Mouse (Mus musculus) embryo, embryonic 10.5 days (tissue): ENCODE results near the gene Acad10.
"Not testable (repeated sequence)": the region's sequence is repeated elsewhere in the genome, so short reads cannot be mapped to it uniquely, and the experiment has no call there.

Source experiments
- DNase-seq: peaks from one replicate; pipeline ENCODE4 v3.0.0-alpha.2; 2015; ENCODE audit warnings: low spot score

The Acad10 gene

DNA sequence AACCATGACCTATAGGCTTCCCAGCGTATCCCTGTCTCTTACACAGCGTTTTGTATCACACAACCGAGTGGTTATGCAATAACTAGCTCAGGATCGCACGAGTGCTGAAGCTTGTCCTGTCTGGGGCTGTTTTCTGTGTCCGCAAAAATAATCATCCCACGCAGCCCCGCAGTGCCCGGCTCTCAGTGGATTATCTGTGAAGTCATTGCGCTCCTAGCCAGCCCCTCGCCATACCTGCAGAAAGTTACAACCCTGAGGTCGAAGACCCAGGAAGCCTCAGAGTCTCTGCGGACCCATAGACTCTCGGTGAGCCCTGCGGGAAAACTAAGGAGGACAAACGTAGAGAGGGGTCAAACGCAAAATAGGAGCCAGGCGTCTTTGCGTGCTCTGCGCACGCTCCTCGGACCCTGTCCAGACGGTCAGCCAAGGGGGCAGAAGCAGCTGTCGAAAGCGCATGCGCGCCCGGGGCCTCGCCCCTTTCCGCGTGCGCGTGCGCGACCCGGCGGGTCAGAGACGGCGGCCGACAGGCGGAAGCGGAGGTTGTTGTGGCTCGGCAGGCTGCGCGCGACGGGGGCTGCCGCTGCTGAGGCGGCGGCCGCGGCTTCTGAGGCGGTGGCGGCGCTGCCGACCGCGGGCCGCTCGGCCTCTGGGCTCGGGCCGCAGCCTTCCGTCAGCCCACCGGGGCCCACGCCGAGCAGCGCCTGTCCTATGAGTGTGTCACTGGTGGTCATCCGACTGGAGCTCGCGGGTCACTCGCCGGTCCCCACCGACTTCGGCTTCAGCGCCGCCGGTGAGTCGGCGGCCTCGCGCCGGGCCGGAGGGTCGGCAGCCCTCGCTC, at the start of gene Acad10, which contains the start of gene Brap:
Gene Acad10 (minus strand): TSS at position 456 of the 838 bp plus-strand sequence.
Gene Brap (plus strand): TSS at position 505 of the 838 bp plus-strand sequence.
- DNase-seq = peak; percentile 96

DNA sequence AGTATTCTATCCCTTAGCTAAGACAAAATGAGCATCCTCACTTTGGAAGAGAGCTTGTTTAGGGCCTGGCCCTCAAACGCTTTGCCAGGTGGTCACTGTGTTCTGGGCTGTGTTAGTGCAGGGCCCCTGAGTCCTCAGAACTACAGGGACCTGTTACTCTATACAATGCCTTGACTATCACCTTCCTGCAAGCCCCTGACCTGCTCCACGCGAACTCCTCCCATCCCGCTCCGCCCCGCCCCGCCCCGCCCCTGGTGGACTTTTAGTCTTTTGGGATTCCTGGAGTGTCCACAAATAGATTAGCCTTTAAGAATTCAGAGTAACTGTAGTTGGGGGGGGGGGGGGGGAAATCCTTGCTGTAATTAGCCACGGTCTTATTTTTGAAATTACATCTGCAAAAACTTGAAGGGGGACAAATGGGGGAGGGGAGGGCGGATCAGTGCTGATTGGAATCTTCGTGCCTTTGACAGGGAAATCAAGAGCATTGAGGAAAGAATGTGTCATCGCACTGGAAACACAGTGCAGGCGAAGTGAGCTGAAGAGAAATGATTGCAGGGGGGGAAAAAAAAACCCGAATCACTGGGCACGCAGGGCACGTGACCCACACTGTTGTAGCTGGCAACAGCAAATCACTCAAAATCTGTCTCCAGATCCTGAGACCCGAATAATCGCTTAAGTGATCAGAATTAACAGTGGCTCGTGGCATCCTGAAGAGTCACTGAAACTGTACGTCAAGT, 44.4 kb upstream of the Acad10 start:
- peak; percentile 48 for DNase-seq

DNA sequence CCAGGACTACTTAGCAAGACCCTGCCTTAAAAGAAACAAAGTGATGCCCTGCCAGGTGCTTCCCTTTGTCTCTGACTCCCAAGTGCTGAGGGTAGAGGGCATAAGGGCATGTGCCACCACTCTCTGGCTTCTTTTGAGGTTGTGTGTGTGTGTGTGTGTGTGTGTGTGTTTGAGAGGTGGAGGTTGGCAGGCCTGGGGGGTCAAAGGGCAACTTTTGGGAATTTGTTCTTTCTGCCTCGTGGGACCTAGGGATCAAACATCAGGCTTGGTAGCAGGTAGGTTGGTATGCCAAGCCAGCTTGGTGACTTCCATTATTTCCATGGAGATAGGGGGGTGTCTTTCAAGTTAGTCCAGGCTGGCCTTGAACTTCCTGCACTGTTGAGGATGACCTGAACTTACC, 43.0 kb upstream of the Acad10 start:
- DNase-seq = no peak

DNA sequence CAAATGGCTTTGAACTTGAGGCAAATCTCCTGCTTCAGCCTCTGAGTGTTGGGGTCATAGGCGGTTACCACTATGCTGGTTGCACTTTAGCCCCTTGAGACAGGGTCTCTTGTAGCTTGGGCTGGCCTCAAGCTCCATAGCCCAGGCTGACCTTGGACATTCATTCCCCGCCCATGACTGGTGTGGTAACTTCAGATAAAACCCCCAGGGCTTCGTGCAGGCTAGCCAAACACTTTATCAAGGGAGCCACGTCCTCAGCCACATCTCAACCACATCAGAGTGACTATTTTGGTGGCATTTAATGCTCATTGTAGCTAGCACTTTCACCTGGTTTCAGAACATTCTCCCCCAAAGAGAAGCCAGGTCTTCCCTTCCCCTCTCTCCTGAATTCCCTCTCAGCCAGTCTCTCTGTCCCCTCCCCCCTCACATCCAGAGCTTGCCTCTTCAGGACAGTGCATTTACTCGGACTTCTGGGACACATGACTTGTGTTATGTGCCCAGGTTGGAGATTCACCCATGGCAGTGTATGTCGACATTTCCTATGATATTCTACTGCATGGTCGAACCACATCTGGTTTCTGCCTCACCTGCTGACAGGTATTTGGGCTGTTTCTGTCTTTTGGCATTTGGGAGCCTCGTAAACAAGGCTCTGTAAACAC, 40.9 kb upstream of the Acad10 start:
- DNase-seq = peak; percentile 12

DNA sequence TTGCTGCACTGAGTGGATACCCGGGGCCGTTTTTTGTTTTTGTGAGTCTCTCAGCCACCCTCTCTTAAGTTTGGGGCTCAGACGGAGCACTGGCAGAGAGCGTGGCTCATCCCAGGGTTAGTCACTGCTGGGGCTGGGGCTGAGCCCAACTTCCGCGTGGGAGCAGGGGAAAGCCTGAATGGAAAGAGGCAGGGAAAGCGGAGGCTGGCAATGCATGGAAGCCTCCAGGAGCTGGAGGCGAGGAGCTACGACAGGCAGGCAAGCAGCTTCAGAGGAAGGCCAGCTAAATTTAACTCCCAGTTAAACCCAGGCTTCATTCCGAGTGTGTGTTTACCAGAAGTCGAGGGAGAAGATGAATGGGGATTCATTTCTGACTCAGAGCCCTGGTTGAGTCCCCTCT, 40.2 kb upstream of the Acad10 start:
- DNase-seq = no peak

DNA sequence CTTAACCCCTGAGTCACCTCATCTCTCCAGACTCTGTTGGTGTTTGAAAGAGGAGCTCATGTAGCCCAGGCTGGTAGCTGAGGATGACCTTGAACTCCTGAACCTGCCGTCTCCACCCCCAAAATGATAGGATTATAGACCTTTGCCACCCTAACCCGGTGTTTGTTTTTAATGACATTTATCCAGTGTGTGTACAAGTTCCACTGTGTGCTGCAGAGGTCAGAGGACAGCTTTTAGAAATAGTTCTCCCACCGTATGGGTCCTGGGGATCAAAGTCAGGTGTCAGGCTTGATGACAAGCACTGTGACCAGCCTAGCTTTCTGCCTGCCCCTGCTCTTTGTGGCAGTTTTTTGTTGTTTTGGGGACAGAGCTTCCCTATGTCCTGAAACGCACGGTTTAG, 39.6 kb upstream of the Acad10 start:
- DNase-seq = no peak

DNA sequence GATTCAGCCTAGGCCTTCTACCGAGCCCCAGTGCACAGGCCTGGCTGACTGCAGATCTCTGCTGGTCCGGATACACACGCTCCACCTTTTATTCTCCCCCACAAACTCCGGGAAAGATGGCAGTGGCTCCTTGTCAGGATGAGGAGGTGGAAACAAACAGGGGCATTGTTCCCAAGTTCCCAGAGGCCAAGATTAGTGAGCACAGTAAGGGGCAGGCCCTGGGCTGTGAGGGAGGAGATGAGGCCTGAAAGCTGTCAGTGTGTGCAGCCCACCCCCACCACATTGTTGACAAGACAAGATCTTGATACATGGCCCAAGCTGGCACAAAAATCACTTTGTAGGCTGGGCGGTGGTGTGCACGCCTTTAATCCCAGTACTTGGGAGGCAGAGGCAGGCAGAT, 36.4 kb upstream of the Acad10 start:
- peak; percentile 10 for DNase-seq

DNA sequence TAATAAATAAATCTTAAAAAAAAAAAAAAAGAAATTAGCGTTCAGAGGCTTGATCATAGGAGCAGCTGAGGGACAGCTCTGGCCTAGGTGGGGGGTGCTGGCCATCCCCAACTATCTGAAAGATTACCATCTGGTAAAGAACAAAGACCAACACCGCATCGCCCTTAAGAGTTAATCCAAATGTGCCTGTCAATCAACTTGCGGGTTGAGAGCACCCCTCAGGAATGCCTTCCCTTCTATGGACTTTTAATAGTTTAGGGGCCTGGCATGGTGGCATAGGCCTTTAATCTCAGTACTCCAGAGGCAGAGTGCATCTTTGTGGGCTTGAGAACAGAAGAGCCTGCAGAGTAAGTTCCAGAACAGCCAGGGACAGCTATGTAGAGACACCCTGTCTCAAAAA, 32.6 kb upstream of the Acad10 start:
- no peak for DNase-seq

DNA sequence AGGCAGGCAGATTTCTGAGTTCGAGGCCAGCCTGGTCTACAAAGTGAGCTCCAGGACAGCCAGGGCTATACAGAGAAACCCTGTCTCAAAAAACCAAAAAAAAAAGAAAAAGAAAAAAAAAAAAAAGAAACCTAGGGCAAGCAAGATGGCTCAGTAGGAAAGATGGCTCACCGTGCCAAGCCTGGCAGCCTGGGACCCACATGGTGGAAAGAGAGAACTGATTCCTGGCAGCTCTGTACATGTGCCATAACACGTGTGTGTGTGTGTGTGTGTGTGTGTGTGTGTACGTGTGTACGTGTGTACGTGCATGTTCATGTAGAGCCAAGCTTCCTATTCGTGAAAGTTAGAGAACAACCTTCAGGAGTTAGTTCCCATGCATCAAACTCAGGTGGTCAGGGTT, 31.1 kb upstream of the Acad10 start:
- DNase-seq = not testable (repeated sequence)

DNA sequence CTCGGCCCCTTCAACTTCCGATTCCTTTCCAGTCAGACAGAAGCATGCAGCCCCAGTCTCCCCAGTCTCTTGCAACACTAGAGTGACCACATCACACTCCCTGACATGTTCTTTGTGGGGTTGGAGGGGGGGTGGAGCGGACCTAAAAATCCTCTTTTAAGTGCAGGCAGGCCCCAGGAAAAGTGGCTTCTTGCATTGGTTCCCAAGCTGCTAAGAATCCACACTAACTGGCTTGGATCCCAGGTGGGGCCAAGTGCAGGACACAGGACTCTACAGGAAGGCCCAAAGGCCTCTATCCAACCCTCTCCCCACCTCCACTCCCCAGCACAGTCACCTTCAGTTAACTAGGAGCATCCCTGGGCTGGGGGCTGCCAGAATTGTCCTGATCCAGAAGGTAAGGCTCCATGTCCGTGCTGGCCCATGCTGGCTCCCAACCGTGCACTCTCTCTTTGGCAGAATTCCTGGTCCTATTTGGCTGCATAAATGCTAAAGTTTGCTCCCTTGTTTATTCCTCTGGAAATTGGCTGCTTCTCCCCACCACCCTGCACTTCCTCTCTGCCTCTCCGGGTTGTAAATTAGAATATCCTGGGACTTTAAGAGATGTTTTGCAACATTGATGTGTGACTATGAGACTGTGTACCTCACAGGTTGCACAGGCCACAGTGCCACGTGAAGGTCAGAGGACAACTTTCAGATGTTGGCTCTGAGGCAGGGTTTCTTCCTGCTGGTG, 30.3 kb upstream of the Acad10 start:
- no peak for DNase-seq

DNA sequence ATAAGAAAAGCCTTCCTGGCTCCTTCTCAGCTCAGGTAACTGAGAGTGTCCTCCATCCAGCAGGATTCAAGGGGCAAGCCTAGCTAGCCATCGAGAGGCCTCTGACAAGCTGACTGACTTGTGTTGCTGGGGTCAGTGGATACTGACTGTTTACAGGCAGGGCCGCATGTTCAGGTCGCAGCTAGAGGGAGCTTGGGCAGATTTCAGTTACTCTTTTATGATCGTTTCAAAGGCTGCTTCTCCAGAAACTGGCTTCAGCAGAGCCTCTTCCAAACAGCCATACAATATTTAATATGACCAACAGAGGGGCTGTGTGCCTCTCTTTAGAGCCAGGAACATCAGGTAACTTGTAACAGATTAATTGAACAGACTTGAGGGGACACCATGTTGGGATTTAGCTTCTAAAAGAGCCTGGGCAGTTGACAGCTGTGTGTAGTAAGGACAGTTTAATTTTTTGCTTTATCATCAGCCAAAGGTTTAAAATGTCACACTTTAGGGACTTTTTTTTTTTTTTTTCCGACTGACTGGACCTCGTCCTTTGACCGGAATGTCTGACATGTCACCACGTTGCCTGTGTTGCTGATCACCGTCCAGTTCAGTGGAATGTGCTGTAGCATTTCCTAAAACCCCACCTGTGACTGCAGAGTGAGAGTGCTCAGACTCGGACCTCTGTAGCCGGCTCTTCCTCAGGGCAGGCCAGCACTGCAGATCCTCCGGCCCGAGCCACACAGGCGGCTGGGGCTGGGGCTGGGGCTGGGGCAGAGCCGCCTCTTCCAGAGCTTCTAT, 26.0 kb upstream of the Acad10 start:
- DNase-seq = no peak

DNA sequence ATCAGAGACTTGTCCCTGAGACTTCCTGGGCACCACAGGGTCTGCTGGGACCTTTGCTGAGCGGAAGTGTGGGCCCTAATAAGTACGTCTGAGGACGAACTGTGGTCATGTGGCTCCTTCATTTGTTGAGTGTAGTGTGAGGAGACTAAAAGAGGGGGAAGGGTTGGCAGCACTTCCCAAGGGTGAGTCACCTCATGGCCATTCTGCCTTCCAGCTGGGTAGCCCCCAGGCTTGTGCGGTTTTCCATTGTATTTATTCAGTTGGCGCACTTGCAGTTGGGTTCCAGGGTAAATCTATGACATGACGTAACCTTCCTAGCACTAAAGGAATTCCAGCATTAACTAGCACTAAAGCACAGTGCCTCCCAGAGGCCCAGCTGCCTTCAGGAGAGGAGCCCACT, 25.2 kb upstream of the Acad10 start:
- no peak for DNase-seq

DNA sequence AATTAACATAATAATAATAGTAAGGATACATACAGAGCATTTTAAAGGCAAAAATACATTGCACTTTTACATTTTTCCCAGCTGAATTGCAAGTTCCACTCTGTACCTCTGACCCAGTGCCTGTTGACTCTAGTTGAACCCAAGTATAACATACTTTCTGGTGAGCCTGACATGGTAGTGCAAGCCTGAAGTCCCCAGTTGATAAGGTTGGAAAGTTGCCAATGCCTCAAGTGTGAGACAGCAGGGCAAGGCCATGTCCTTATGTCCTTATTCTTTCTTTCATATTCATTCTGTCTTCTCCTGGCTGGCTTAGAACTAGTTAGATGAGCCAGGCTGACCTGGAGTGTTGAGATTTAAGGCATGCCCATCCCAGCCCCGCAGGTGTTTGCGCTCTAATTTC, 21.9 kb upstream of the Acad10 start:
- DNase-seq = no peak

DNA sequence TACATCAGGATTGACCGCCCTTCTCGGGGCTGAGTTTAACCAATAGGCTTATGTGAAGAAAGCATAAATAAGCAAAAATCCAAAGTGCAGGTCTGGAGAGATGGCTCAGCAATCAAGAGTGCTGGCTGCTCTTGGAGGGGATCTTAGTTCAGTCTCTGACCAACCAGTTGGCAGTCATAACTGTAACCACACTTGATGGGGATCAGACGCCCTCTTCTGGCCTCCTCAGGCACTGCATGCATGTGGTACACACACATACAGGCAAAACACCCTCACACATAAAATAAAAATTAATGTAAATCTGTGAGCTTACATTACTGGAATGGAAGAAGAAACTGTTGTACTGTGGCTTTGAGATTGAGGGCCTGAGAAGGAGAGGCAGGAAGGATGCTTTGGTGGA, 10.1 kb upstream of the Acad10 start:
- DNase-seq = peak; percentile 25

DNA sequence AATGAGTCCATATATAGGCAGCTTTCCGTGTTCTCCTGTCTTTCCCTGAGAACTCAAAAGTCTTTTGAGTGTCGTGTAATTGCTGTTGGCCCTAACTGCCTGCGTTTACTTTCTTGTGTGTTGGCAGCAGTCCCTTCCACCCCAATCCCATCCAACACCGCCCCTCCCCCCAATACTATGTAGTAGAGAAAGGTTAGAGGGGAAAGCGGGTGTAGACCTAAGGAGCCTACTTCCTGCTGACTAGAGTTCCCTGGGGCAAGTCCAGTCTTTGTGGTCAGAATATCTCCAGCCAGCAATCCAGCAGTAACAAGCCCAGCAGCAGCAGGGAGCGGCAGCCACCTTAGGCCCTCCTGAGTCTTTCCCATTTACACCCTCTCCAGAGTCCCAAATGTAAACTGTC, 8.1 kb upstream of the Acad10 start:
- DNase-seq = no peak

DNA sequence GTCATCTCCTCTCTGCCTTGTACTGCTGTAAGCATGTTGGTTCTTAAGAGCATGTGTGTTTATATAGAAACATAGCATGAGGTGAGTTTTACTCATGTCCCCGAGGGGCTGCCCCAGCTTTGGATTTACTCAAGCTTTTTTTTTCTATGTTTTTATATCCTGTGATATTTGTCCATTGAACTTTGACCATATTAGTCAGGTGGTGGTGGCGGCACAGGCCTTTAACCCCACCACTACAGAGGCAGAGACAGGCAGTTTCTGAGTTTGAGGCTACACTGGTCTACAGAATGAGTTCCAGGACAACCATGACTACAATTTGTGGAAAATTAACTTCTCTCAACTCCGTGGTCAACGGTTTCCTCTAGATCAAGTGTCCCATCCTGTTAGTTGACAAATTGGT, 6.8 kb upstream of the Acad10 start:
- no peak for DNase-seq

DNA sequence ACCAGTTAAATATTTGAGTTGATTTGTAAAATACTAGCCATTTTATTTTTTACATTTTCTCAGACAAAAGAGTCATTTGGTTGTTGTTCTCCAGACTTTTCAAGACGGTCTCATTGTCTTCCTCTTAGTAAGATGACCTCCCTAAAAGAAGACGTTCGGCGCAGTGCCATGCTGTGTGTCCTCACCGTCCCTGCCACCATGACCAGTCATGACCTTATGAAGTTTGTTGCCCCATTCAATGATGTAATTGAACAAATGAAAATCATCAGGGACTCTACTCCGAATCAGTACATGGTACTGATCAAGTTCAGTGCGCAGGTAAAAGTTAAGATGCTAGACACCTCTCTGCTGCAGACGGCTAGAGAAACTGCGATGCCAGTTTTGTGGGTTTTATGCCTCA, 4.7 kb upstream of the Acad10 start:
- no peak for DNase-seq

DNA sequence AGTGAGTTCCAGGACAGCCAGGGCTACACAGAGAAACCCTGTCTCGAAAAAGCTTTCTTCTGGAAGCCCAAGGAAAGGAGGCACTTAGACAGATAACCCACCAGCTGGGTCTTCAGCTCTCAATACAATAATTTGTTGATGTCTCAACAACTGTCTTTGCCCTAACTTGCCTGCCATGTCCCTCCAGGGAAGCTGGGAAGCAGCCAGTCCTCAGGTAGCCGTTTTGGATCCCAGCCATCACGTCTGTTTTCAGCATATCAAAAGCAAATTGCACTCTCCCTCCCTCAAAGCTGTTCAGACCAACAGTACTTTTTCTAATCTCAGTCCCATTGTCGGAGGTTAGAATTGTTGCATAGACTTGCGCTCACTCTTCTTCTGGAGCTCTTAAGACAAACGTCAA, 3.8 kb upstream of the Acad10 start:
- no peak for DNase-seq

DNA sequence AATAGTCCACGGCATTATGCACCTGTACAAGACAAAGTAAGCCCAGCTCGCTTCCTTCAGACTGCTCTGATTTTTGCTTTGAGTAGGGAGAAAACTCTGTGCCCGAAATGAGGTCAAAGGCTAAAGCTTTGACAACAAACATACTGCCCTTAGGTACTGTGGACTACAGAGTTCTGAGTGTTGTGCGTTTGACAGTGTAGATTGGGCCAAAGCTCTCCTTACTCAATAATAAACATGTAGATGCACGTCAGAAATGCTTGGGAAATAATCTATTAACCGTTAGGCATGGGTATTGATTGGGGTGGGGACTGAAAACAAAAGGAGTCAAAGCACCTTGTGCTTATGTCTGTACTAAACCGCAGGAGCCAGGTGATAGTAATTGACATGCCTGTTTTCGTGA, 3.1 kb upstream of the Acad10 start:
- DNase-seq = no peak

DNA sequence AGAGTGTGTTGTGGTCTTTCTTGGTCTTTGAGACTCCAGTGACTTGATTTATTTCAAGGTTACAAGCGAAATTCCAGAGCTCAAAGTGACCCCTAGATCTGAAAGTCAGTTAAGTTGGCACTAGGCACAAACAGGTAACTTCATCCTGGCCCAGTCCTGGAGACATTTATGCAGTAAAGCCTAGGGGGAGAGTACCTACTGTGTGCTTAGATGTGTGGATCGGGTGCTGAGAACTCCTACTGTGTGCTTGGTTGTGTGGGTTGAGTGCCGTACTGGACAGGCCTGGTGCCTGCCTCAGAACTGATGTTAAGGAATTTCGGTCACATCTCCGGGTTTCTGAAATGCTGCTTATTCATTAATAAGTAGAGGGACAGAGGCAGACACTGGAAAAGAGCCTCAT, 1.2 kb upstream of the Acad10 start:
- no peak for DNase-seq

DNA sequence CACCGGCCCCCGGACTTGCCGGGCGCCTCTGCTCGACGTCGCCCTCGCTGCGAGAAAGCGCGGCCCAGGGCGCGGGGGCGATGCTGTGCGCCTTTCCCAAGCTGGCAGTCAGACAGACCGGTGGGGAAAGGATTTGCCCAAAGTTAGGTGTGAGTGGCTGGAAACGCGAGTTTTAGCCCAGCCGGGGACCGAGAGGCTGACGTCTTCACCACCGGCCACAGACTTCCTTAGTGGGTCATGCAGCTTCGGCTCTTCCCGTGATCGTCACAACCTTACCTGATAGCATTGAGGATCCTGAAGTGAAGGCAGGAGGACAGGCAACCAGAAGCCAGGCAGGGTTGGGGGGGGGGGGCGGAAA, 562 bp upstream of the Acad10 start:
- DNase-seq = no peak

DNA sequence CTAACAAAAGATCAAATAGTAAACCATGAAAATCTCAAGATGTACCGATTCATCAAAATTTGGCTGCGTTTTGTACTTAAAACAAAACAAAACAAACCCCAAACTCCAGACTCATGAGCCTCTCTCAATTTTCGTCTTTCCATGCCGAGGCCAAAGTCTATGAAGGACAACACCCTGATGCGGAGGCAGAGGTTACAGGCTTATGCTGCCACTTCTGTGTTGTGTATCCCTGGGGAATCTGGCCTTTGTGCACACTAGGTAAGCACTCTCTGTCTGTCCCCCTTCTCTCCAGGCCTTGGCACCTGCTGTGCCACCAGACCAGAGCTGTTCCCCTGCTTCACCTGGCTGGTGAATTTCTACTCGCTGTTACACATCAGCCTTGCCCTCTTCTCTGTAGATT, 2.7 kb downstream of the Acad10 start:
- not testable (repeated sequence) for DNase-seq
